Mouse (Mus musculus): ENCODE results near the gene Arhgap4. TPM values are rescaled to one million over a fixed set of nuclear protein-coding genes. Genes with fewer than 3 reads are reported as not detected.

The Arhgap4 gene
- polyA plus RNA-seq, 1 experiment from 2014 or later, result 5.2 TPM

- peaks cover 26% of the 10 kb centered on the region for H3K4me1 ChIP-seq (ENCODE audit: insufficient read depth)
- H3K4me3 ChIP-seq (ENCODE audit: low read depth, low read length), result peak within 1 kb of the TSS; percentile 80
- peak within 1 kb of the TSS; percentile 71 for H3K4me2 ChIP-seq (ENCODE audit: low read depth, low read length)
- H3K9me3 ChIP-seq (ENCODE audit: low read length), result no peaks in the 10 kb centered on the region
- no peak for TF ChIP-seq CTCF (IDR thresholded peaks at IDR 0.05; ENCODE audit: low read depth)
- no peak; the same call in 1 of the 2 replicates for TF ChIP-seq EP300 (IDR thresholded peaks at IDR 0.05; ENCODE audit: low read depth)
- ATAC-seq (peak; percentile 66), DNase-seq (peak; percentile 89)
- H3K27ac ChIP-seq (ENCODE audit: low read depth), result peak within 1 kb of the TSS; percentile 99
- H3K36me3 ChIP-seq (replicated peaks; ENCODE audit: insufficient read depth, low read length), result 0 out of 2 replicates have a peak, but pooled peaks cover 7% of the 10 kb centered on the region
- 15% methylated on average over 57 of the region's 58 CpGs for WGBS (ENCODE audit: insufficient replicate concordance)
- no peaks in the 10 kb centered on the region for H3K27me3 ChIP-seq (ENCODE audit: insufficient read depth, low read length)
- peak within 1 kb of the TSS; percentile 80 for H3K9ac ChIP-seq (replicated peaks)
Observed at GRCm38 (mm10) chrX:73966248-73967176, 44.8 kb upstream of the Arhgap4 start, which contains the start of gene Hcfc1. Gene Hcfc1, minus strand, starts transcription at chrX:73966357.

DNA sequence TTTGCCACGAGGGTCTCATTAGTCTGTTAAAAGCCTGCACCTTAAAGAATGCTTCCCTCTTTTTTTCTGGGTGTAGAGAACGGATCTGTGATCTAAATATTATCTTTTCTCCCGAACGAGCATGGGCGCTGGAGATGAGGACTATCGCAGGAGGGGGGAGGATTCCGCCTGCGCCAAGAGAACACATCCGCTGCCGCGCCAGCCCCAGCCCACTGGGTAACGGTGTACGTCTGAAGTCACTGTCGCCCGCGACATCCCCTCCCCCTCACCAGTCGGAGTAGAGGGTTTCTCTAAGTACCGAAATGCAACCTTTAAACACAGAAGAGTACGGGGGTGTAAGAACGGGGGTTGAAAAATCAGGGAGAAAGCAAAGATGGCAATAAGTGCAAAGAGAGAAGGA is 43.6 kb upstream of the Arhgap4 start:
- Histone ChIP-seq H3K4me1 (ENCODE audit: insufficient read depth) (peaks cover 29% of the 10 kb centered on the region), H3K4me2 (ENCODE audit: low read depth, low read length) (peak overlapping the region; percentile 71), H3K4me3 (ENCODE audit: low read depth, low read length) (peak overlapping the region; percentile 80), H3K27ac (ENCODE audit: low read depth) (peak overlapping the region; percentile 99), H3K9me3 (ENCODE audit: low read length) (no peaks in the 10 kb centered on the region), H3K9ac (replicated peaks) (peak overlapping the region; percentile 80), H3K36me3 (replicated peaks; ENCODE audit: insufficient read depth, low read length) (peaks cover 17% of the 10 kb centered on the region), H3K27me3 (ENCODE audit: insufficient read depth, low read length) (no peaks in the 10 kb centered on the region)
- WGBS (ENCODE audit: insufficient replicate concordance), result 29% methylated on average over 20 of the region's 20 CpGs
- DNase-seq (peak; percentile 53), ATAC-seq (no peak)
- TF ChIP-seq CTCF (IDR thresholded peaks at IDR 0.05; ENCODE audit: low read depth) (no peak), EP300 (IDR thresholded peaks at IDR 0.05; ENCODE audit: low read depth) (no peak)

- TF ChIP-seq CTCF (IDR thresholded peaks at IDR 0.05; ENCODE audit: low read depth) (no peak), EP300 (IDR thresholded peaks at IDR 0.05; ENCODE audit: low read depth) (no peak)
- Histone ChIP-seq H3K4me3 (ENCODE audit: low read depth, low read length) (peak overlapping the region; percentile 80), H3K9me3 (ENCODE audit: low read length) (no peaks in the 10 kb centered on the region), H3K4me2 (ENCODE audit: low read depth, low read length) (peak overlapping the region; percentile 71), H3K27me3 (ENCODE audit: insufficient read depth, low read length) (no peaks in the 10 kb centered on the region), H3K9ac (replicated peaks) (peak overlapping the region; percentile 42; the same call in 1 of the 2 replicates), H3K36me3 (replicated peaks; ENCODE audit: insufficient read depth, low read length) (peaks cover 22% of the 10 kb centered on the region), H3K4me1 (ENCODE audit: insufficient read depth) (peaks cover 29% of the 10 kb centered on the region), H3K27ac (ENCODE audit: low read depth) (peak overlapping the region; percentile 99)
- 17% methylated on average over 3 of the region's 3 CpGs for WGBS (ENCODE audit: insufficient replicate concordance)
- peak; percentile 46 for DNase-seq
- ATAC-seq, result no peak
Observed at GRCm38 (mm10) chrX:73964363-73964762, 42.7 kb upstream of the Arhgap4 start.

DNA sequence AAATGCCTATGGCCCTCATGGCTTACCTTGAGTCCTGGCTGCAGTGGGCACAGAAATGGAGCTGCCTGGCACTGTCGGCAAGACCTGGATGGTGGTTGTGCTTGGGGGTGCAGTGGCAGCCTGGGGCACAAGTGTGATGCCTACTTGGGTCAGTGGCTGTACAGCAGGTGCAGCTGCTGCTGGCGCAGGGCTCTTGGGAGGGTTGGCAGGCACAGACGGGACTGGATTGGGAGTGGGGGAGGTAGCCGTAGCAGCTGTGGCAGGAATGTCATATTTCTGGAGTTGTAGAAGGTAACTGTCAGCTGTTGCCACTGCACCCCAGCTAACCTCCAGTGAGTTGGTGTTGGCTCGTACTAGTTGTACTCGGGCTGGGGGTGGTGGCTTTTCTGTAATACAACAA is 33.3 kb upstream of the Arhgap4 start:
- TF ChIP-seq CTCF (IDR thresholded peaks at IDR 0.05; ENCODE audit: low read depth) (no peak), EP300 (IDR thresholded peaks at IDR 0.05; ENCODE audit: low read depth) (no peak)
- no peak overlapping the region for H3K4me2 ChIP-seq (ENCODE audit: low read depth, low read length)
- H3K9me3 ChIP-seq (ENCODE audit: low read length), result no peaks in the 10 kb centered on the region
- H3K27ac ChIP-seq (ENCODE audit: low read depth), result no peak overlapping the region
- no peak for DNase-seq
- H3K27me3 ChIP-seq (ENCODE audit: insufficient read depth, low read length), result no peaks in the 10 kb centered on the region
- H3K9ac ChIP-seq (replicated peaks), result no peak overlapping the region
- no peaks in the 10 kb centered on the region for H3K4me1 ChIP-seq (ENCODE audit: insufficient read depth)
- 88% methylated on average over 6 of the region's 6 CpGs for WGBS (ENCODE audit: insufficient replicate concordance)
- H3K36me3 ChIP-seq (replicated peaks; ENCODE audit: insufficient read depth, low read length), result peaks cover 84% of the 10 kb centered on the region
- no peak overlapping the region for H3K4me3 ChIP-seq (ENCODE audit: low read depth, low read length)
- no peak for ATAC-seq

GRCm38 (mm10) chrX:73952603-73953002 is 30.9 kb upstream of the Arhgap4 start:
- Histone ChIP-seq H3K9ac (replicated peaks) (no peak overlapping the region), H3K9me3 (ENCODE audit: low read length) (no peaks in the 10 kb centered on the region), H3K4me1 (ENCODE audit: insufficient read depth) (no peaks in the 10 kb centered on the region), H3K27me3 (ENCODE audit: insufficient read depth, low read length) (no peaks in the 10 kb centered on the region), H3K36me3 (replicated peaks; ENCODE audit: insufficient read depth, low read length) (peaks cover 87% of the 10 kb centered on the region), H3K4me3 (ENCODE audit: low read depth, low read length) (no peak overlapping the region), H3K27ac (ENCODE audit: low read depth) (no peak overlapping the region), H3K4me2 (ENCODE audit: low read depth, low read length) (no peak overlapping the region)
- WGBS (ENCODE audit: insufficient replicate concordance), result 85% methylated on average over 5 of the region's 5 CpGs
- ATAC-seq, result no peak
- TF ChIP-seq EP300 (IDR thresholded peaks at IDR 0.05; ENCODE audit: low read depth), result no peak
- TF ChIP-seq CTCF (IDR thresholded peaks at IDR 0.05; ENCODE audit: low read depth), result no peak
- DNase-seq, result no peak

DNA sequence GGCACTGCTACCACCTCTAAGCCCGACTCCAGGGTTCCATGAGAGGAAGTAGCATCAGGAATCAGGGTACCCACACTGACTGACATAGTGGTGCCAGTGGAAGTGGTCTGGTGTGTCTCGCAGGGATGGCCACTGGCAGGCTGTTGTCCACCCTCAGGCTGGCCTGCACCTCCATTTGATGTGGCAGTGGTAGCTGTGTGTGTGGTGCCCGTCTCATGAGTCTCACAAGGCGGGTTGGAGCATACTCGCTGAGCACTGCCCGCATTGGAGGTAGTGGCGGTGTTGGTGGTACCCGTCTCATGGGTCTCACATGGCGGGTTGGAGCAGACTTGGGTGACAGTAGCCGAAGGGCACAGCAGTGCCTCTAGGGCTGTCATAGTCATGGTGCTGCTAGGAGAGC is 27.7 kb upstream of the Arhgap4 start:
- Histone ChIP-seq H3K27me3 (ENCODE audit: insufficient read depth, low read length) (no peaks in the 10 kb centered on the region), H3K9ac (replicated peaks) (no peak overlapping the region), H3K9me3 (ENCODE audit: low read length) (no peaks in the 10 kb centered on the region), H3K4me2 (ENCODE audit: low read depth, low read length) (no peak overlapping the region), H3K4me1 (ENCODE audit: insufficient read depth) (no peaks in the 10 kb centered on the region), H3K36me3 (replicated peaks; ENCODE audit: insufficient read depth, low read length) (peaks cover 93% of the 10 kb centered on the region), H3K27ac (ENCODE audit: low read depth) (no peak overlapping the region), H3K4me3 (ENCODE audit: low read depth, low read length) (no peak overlapping the region)
- TF ChIP-seq CTCF (IDR thresholded peaks at IDR 0.05; ENCODE audit: low read depth) (no peak), EP300 (IDR thresholded peaks at IDR 0.05; ENCODE audit: low read depth) (no peak)
- DNase-seq, result no peak
- ATAC-seq, result no peak
- WGBS (ENCODE audit: insufficient replicate concordance), result 82% methylated on average over 10 of the region's 10 CpGs

Data from liver, postnatal 0 days (tissue).